Mouse (Mus musculus): Measurements from ENCODE around the gene Olfml2a. TPM values are rescaled to one million over a fixed set of nuclear protein-coding genes. Genes with fewer than 3 reads are reported as not detected.

Olfml2a gene
- polyA plus RNA-seq, 1 experiment, result 2.0 TPM

DNA sequence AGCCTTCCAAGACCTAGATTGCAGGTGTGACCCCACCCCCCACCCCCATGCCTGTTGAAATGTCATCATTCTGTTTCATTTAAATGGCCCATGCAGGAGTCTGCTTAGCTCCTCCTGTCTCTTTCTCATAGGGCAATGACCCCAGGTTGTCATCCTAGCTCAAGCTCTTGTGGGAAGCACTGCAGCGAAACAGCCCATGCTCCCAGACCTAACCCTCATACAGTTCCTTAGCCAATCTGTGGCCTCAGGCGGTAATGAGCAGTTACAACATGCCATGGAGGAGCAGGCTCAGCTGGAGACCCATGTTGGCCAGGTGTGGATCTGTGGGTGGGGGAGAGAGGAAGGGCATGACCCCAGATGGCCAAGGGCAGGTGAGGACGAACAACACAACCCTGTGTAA is 43.4 kb downstream of the Olfml2a start:
- Histone ChIP-seq H3K4me3 (ENCODE audit: insufficient read depth, low read length) (no peak overlapping the region), H3K27ac (ENCODE audit: insufficient read depth, low read length) (no peak overlapping the region), H3K4me1 (ENCODE audit: control insufficient read depth, insufficient read depth, low read length) (peaks cover 1% of the 10 kb centered on the region; the same call in 1 of the 2 replicates)
- TF ChIP-seq CTCF (IDR thresholded peaks at IDR 0.05; ENCODE audit: extremely low read depth, insufficient read depth, low read length), result no peak
- no peak for TF ChIP-seq POLR2A (IDR thresholded peaks at IDR 0.05; ENCODE audit: extremely low read depth, insufficient read depth, low read length)

DNA sequence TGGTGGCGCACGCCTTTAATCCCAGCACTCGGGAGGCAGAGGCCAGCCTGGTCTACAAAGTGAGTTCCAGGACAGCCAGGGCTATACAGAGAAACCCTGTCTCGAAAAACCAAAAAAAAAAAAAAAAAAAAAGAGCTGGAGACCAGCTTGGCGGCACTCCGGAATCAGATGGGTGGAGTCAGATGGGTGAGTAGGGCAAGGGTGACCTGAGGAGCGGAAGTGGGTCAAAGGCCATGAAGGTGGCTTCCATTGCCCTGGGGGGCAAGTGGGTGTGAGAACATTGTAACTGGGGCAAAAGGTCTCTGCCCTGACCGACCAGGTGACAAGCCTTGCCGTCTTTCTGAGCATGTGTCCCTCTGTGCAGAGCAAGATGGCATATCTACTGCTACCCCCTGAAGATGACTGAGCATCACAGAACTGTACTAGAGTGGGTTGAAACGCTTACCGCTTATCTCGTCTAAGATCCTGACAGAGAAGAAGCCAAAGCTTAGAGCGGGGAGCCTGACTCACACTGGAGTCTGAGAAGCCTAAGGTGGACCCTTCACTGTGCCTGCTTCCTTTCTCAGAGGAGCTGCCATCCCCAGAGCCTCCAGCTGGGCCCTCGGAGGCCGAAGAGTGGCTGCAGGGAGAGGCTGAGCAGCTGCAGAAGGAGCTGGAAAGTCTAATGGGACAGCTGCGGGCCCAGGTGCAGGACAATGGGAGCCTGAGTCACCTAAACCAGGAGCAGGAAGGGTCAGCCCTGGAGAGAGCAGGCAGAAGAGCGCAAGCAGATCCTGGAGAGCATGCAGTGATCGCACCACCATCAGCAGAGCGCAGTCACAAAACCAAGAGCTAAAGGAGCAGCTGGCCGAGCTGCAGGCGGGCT is 44.4 kb downstream of the Olfml2a start:
- Histone ChIP-seq H3K4me1 (ENCODE audit: control insufficient read depth, insufficient read depth, low read length) (peaks cover 1% of the 10 kb centered on the region; the same call in 1 of the 2 replicates), H3K4me3 (ENCODE audit: insufficient read depth, low read length) (no peak overlapping the region), H3K27ac (ENCODE audit: insufficient read depth, low read length) (no peak overlapping the region)
- no peak for TF ChIP-seq POLR2A (IDR thresholded peaks at IDR 0.05; ENCODE audit: extremely low read depth, insufficient read depth, low read length)
- no peak for TF ChIP-seq CTCF (IDR thresholded peaks at IDR 0.05; ENCODE audit: extremely low read depth, insufficient read depth, low read length)

DNA sequence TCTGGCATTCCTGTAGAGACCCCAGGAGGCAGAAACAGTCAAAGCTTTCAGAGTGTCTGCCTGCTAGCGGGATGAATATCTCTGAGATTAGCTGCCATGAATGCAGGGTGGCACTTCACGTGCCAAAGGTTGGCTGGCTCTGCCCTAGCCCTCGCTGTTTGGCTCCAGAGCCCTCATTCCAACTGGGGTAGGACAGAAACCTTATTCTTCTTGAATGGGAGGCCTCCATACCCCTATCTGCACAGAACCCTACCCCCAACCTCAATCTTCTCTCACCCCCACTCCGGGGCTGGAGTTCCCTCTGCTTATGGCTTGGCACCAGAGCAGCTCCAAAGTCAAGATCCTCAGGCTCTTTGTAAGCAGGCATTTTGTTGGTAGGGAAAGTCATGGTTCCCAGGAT is 46.1 kb downstream of the Olfml2a start:
- no peak overlapping the region for H3K4me3 ChIP-seq (ENCODE audit: insufficient read depth, low read length)
- TF ChIP-seq CTCF (IDR thresholded peaks at IDR 0.05; ENCODE audit: extremely low read depth, insufficient read depth, low read length) (no peak), POLR2A (IDR thresholded peaks at IDR 0.05; ENCODE audit: extremely low read depth, insufficient read depth, low read length) (no peak)
- no peak overlapping the region for H3K27ac ChIP-seq (ENCODE audit: insufficient read depth, low read length)
- peaks cover 1% of the 10 kb centered on the region; the same call in 1 of the 2 replicates for H3K4me1 ChIP-seq (ENCODE audit: control insufficient read depth, insufficient read depth, low read length)

DNA sequence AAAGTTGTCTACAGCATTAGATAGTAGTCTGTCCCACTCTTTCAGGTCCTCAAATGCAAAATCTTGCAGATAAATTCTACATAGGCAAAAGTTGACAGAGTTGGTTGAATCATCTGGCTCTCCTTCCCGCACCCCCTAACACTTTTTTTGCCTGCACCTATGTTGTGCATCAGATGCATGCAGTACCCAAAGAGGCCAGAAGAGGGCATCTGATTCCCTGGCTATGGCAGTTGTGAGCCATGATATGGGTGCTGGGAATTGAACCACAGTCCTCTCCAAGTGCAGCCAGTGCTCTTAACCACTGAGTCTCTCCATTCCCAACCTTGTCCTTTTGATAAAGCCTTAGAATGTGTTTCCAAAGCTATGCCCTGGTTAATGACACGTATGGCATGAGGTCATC is 51.7 kb downstream of the Olfml2a start:
- H3K4me1 ChIP-seq (ENCODE audit: control insufficient read depth, insufficient read depth, low read length), result no peaks in the 10 kb centered on the region

DNA sequence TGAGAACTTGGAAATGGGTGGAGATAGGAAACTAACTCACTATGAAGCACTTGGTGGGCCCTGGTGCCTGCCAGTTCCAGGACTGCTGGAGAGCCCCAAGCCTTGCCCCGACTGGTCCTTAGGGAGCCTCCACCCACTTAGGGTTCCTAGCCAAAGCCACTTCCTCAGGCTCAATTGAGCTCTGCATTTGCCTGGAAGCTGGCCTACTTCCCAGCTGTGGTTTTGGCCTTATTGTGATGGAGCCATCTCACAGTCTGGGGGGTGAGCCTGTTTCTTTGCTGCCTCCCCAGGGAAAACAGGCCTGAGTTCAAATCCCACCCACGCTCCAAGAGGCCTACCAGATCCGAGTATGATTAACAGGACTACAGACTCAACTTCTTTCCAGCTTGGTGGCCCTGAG is 54.8 kb downstream of the Olfml2a start:
- Histone ChIP-seq H3K27ac (ENCODE audit: insufficient read depth, low read length) (no peak overlapping the region), H3K4me1 (ENCODE audit: control insufficient read depth, insufficient read depth, low read length) (no peaks in the 10 kb centered on the region), H3K4me3 (ENCODE audit: insufficient read depth, low read length) (no peak overlapping the region)
- TF ChIP-seq POLR2A (IDR thresholded peaks at IDR 0.05; ENCODE audit: extremely low read depth, insufficient read depth, low read length) (no peak), CTCF (IDR thresholded peaks at IDR 0.05; ENCODE audit: extremely low read depth, insufficient read depth, low read length) (no peak)

More for the DNA sequence above, 51.7 kb downstream of the Olfml2a start:
- Histone ChIP-seq H3K4me3 (ENCODE audit: insufficient read depth, low read length) (no peak overlapping the region), H3K27ac (ENCODE audit: insufficient read depth, low read length) (no peak overlapping the region)
- TF ChIP-seq POLR2A (IDR thresholded peaks at IDR 0.05; ENCODE audit: extremely low read depth, insufficient read depth, low read length), result no peak
- no peak for TF ChIP-seq CTCF (IDR thresholded peaks at IDR 0.05; ENCODE audit: extremely low read depth, insufficient read depth, low read length)

DNA sequence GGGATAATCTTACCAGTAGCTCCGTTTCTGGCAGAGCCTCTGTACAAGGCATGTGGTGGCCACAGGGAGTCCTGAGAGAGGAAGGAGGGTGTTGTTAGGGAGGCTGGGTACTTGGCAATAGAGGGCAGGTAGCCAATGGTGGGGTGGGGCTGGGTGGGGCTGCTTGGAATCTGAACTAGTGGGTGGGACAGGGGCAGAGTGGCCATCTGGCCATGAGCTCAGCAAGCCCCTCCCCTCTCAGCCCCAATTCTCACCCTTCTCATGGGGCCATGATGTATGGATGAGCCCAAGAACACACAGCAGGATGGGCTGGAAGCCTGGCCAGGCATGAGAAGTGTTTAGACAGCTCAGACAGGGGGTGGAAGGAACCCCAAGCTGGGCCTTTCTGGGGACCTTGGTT is 55.6 kb downstream of the Olfml2a start:
- Histone ChIP-seq H3K27ac (ENCODE audit: insufficient read depth, low read length) (no peak overlapping the region), H3K4me3 (ENCODE audit: insufficient read depth, low read length) (no peak overlapping the region), H3K4me1 (ENCODE audit: control insufficient read depth, insufficient read depth, low read length) (no peaks in the 10 kb centered on the region)
- TF ChIP-seq CTCF (IDR thresholded peaks at IDR 0.05; ENCODE audit: extremely low read depth, insufficient read depth, low read length), result no peak
- no peak for TF ChIP-seq POLR2A (IDR thresholded peaks at IDR 0.05; ENCODE audit: extremely low read depth, insufficient read depth, low read length)

DNA sequence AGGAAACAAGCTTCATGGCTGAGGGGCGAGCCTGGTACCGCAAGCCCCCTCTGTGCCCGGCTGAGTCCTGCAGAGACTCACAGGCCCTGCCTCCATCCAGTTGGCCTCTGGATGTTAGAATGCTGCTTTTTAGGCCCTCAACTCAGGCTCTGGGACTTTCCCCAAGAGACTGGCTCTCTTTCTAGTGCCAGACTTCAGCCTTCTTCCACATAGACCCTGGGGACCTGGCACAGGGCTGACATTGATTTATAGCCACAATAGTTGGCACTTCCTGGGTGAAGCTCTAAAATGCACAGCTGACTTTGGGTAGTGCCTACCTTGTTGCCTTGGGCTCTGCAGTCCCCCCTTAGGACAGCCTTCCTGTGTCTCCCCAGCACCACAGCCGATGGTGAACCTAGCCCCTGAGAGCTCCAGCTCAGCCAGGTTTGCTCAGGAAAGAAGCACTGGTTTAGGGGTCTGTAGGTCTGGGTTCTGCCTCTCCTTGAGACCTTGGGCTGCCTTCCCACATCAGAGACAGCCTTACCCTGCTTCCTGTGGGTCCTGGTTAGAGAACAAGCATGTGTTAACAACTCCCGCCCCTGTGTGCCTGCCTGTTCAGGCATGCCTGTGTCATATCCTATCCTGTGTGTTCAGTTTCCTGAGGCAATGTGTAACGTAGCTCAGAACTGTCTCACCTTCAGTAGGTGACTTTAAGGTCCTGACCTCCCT is 56.2 kb downstream of the Olfml2a start:
- no peaks in the 10 kb centered on the region for H3K4me1 ChIP-seq (ENCODE audit: control insufficient read depth, insufficient read depth, low read length)
- no peak overlapping the region for H3K4me3 ChIP-seq (ENCODE audit: insufficient read depth, low read length)
- TF ChIP-seq POLR2A (IDR thresholded peaks at IDR 0.05; ENCODE audit: extremely low read depth, insufficient read depth, low read length) (no peak), CTCF (IDR thresholded peaks at IDR 0.05; ENCODE audit: extremely low read depth, insufficient read depth, low read length) (no peak)
- no peak overlapping the region for H3K27ac ChIP-seq (ENCODE audit: insufficient read depth, low read length)

DNA sequence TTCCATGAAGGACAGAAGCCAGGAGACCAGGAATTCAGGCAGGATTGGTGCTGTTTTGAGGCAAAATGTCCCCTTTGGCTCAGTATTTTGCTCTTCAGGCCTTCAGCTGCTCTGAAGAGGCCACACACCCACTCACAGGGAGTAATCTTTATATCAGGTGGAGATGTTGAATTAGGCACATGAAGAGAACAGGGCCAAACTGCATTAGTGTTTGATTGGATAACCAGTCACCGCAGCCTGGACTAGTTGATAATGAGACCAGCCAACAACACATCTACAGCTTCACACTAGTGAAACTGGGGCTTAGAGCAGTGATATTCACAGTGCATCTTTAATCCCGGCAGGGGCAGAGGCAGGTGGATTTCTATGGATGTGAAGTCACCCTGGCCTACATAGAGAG is 57.2 kb downstream of the Olfml2a start:
- Histone ChIP-seq H3K27ac (ENCODE audit: insufficient read depth, low read length) (no peak overlapping the region), H3K4me3 (ENCODE audit: insufficient read depth, low read length) (no peak overlapping the region), H3K4me1 (ENCODE audit: control insufficient read depth, insufficient read depth, low read length) (no peaks in the 10 kb centered on the region)
- TF ChIP-seq CTCF (IDR thresholded peaks at IDR 0.05; ENCODE audit: extremely low read depth, insufficient read depth, low read length), result no peak
- TF ChIP-seq POLR2A (IDR thresholded peaks at IDR 0.05; ENCODE audit: extremely low read depth, insufficient read depth, low read length), result no peak

DNA sequence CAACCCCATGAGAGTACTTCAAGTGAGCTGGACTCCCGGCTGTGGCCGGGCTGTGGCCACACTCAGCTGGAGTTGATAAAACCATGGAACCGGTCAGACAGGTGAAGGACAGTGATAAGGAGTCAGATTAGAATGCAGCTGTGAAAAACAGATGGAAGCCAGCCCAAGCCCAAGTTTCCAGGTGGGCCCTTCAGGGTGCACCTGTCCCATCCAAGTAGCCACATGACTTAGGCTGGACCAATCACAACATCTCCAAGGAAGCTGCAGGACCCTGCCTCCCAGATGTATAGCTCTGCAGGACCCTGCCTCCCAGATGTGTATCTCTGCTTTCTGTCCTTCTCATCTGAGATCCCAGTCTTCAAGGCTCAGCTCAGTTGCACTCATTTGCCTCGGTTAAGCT is 60.2 kb downstream of the Olfml2a start:
- TF ChIP-seq CTCF (IDR thresholded peaks at IDR 0.05; ENCODE audit: extremely low read depth, insufficient read depth, low read length) (no peak), POLR2A (IDR thresholded peaks at IDR 0.05; ENCODE audit: extremely low read depth, insufficient read depth, low read length) (no peak)
- Histone ChIP-seq H3K4me3 (ENCODE audit: insufficient read depth, low read length) (no peak overlapping the region), H3K4me1 (ENCODE audit: control insufficient read depth, insufficient read depth, low read length) (no peaks in the 10 kb centered on the region), H3K27ac (ENCODE audit: insufficient read depth, low read length) (no peak overlapping the region)

Data from cortical plate, adult 2 months (tissue).